Mouse (Mus musculus) lung, postnatal 0 days (tissue): ENCODE data around the gene Inca1. TPM values are rescaled to one million over a fixed set of nuclear protein-coding genes. Genes with fewer than 3 reads are reported as not detected.

Experiments used
- ATAC-seq: fragments of 200-750 bp; cut with Nextera tagmentation; 2 replicates; pipeline ENCODE4 v1.8.0; 2017; ENCODE audit warnings: moderate library complexity
- DNase-seq: peaks from one replicate; pipeline ENCODE4 v3.0.0-alpha.2; 2016; ENCODE audit warnings: low spot score
- H3K27ac ChIP-seq: fragments of 300-500 bp; sonication (generic); 2 replicates; pipeline ENCODE4 v1.5.1; 2014; ENCODE audit warnings: antibody characterized with exemption, mild to moderate bottlenecking, low read length, mixed read lengths
- H3K27me3 ChIP-seq: fragments of 300-500 bp; sonication (generic); replicated peaks from 2 replicates; pipeline ENCODE4 v1.6.1; 2014; ENCODE audit warnings: low read length, mixed read lengths; ENCODE audit not compliant: insufficient read depth
- H3K36me3 ChIP-seq: fragments of 300-500 bp; sonication (generic); 2 replicates; pipeline ENCODE4 v1.6.1; 2014; ENCODE audit warnings: low read length, mixed read lengths; ENCODE audit not compliant: insufficient read depth
- H3K4me1 ChIP-seq: fragments of 300-500 bp; sonication (generic); 2 replicates; pipeline ENCODE4 v1.6.1; 2014; ENCODE audit warnings: antibody characterized with exemption, low read depth, low read length, mixed read lengths; ENCODE audit not compliant: insufficient read depth
- H3K4me2 ChIP-seq: fragments of 300-500 bp; sonication (generic); replicated peaks from 2 replicates; pipeline ENCODE4 v1.6.1; 2014; ENCODE audit warnings: low read depth, mild to moderate bottlenecking, low read length, moderate library complexity, mixed read lengths
- H3K4me3 ChIP-seq: fragments of 300-500 bp; sonication (generic); 2 replicates; pipeline ENCODE4 v1.5.1; 2014; ENCODE audit warnings: low read depth, low read length
- H3K9ac ChIP-seq: fragments of 300-500 bp; sonication (generic); replicated peaks from 2 replicates; pipeline ENCODE4 v1.6.1; 2014; ENCODE audit warnings: low read depth, mild to moderate bottlenecking
- H3K9me3 ChIP-seq: fragments of 300-500 bp; sonication (generic); 2 replicates; pipeline ENCODE4 v1.6.1; 2016; ENCODE audit warnings: low read length, mixed read lengths
- CTCF ChIP-seq: IDR thresholded peaks from 2 replicates; pipeline ENCODE4 v1.5.1; 2016; ENCODE audit warnings: antibody characterized with exemption, mild to moderate bottlenecking
- EP300 ChIP-seq: IDR thresholded peaks from 2 replicates; pipeline ENCODE4 v1.6.1; 2016; ENCODE audit warnings: antibody characterized with exemption, mild to moderate bottlenecking, control low read depth
- WGBS: fragments of 180-500 bp; shearing (Covaris S2); extraction: QIAGEN DNeasy Blood & Tissue Kit; methylation state at CpG from one replicate; pipeline ENCODE4 v1.1.7; 2014; 5-methylcytosine and 5-hydroxymethylcytosine counted together
- microRNA-seq: library from miRNA; unstranded; fragments of <30 nt; microRNA quantifications from one replicate; pipeline ENCODE4, GENCODE M21; 2016
- polyA plus RNA-seq: library from polyadenylated mRNA; unstranded; fragments of >200 nt; fragmentation: Nextera tagmentation; extraction: Ambion mirVana; gene quantifications from 2 replicates; pipeline ENCODE4 v1.2.1, GENCODE M21; 2015

Inca1 gene
- polyA plus RNA-seq, 1 experiment from 2014 or later, result 2.4 TPM

DNA sequence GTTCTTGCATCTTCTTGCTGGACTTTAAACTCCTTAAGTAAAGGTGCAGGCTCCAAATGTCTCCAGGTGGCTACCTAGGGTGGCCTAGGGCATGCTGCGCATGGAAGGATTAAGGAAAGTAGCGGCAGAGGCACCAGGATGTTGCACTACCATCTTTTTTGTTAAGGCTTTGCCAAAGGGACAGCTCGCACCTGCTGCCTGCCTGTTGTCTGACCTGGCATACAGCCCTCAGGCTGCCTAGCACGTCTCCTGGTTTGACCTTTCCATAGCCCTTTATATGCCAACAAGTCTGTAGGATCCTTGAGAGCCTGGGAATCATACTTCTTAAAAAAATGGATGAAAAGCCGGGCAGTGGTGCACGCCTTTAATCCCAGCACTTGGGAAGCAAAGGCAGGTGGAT, 56.9 kb downstream of the Inca1 start:
- Histone ChIP-seq H3K27ac (no peak overlapping the region), H3K27me3 (no peaks in the 10 kb centered on the region), H3K9me3 (no peaks in the 10 kb centered on the region), H3K4me2 (no peak overlapping the region), H3K36me3 (peaks cover 16% of the 10 kb centered on the region; the same call in 1 of the 2 replicates), H3K9ac (no peak overlapping the region), H3K4me3 (no peak overlapping the region), H3K4me1 (peaks cover 16% of the 10 kb centered on the region; the same call in 1 of the 2 replicates)
- 90% methylated on average over 6 of the region's 6 CpGs for WGBS
- ATAC-seq (no peak), DNase-seq (no peak)
- TF ChIP-seq EP300 (no peak), CTCF (no peak)

DNA sequence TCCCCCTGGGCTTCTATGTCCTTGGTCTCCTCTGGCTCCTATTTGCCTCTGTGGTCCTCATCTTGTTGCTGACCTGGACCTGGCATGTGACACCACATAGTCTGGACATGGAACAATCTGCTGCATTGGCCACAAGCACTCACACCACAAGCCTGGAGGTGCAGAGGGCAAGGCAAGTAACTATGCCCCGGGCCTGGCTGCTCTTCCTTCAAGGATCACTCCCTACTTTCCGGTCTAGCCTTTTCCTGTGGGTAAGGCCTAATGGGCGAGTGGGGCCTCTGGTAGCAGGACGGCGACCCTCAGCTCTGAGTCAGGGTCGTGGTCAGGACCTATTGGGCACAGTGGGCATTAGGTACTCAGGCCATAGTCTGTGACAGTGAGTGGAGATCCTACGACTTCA, 58.7 kb downstream of the Inca1 start:
- Histone ChIP-seq H3K36me3 (peaks cover 16% of the 10 kb centered on the region; the same call in 1 of the 2 replicates), H3K27me3 (no peaks in the 10 kb centered on the region), H3K4me2 (no peak overlapping the region), H3K9ac (no peak overlapping the region), H3K9me3 (no peaks in the 10 kb centered on the region), H3K4me3 (no peak overlapping the region), H3K27ac (no peak overlapping the region), H3K4me1 (peaks cover 13% of the 10 kb centered on the region; the same call in 1 of the 2 replicates)
- DNase-seq (no peak), ATAC-seq (no peak)
- 74% methylated on average over 7 of the region's 7 CpGs for WGBS
- TF ChIP-seq CTCF (no peak), EP300 (no peak)

DNA sequence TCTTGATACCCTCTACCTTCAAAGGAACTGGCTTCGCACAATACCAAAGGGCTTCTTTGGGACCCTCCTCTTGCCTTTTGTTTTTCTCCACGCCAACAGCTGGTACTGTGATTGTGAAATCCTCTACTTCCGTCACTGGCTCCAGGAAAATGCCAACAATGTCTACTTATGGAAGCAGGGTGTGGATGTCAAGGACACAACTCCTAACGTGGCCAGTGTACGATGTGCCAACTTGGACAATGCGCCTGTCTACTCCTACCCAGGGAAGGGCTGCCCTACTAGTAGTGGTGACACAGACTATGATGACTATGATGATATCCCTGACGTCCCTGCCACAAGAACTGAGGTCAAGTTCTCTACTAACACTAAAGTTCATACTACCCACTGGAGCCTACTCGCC, 60.0 kb downstream of the Inca1 start:
- H3K27me3 ChIP-seq, result no peaks in the 10 kb centered on the region
- H3K4me2 ChIP-seq, result no peak overlapping the region
- peak; percentile 74 for ATAC-seq
- peaks cover 11% of the 10 kb centered on the region; the same call in 1 of the 2 replicates for H3K36me3 ChIP-seq
- no peaks in the 10 kb centered on the region for H3K9me3 ChIP-seq
- TF ChIP-seq EP300 (peak; percentile 33; the same call in 1 of the 2 replicates), CTCF (no peak)
- peak; percentile 65 for DNase-seq
- no peak overlapping the region; the same call in 1 of the 2 replicates for H3K27ac ChIP-seq
- no peak overlapping the region for H3K9ac ChIP-seq
- WGBS, result 50% methylated on average over 8 of the region's 8 CpGs
- no peak overlapping the region for H3K4me3 ChIP-seq
- peaks cover 7% of the 10 kb centered on the region; the same call in 1 of the 2 replicates for H3K4me1 ChIP-seq

DNA sequence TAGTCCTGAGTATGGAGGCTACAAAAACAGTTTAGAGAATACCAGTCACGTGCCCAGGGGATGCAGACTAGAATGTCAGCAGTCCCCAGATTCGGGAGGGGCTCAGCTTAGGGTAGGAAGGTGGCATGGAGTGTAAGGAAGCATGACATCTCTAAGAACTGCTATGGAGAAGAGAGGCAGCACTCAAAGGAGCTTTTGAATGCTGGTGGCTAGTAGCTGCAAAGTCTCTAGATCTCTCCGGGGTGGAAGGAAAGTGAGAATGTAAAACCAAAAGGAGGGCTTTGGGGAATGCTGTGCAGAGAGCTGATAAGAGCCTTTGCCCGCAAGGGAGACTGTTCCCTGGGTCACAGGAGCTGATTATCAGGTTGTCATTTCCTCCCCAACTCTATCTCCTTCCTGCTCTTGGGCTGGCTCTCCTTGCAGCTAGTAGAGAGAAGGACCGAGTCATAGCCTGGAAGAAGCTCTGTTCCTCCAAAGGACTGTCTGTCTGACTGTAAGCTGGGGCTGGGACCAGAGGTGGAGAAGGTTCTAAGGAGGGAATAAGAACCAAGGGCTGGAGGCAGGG, 61.2 kb downstream of the Inca1 start, which contains the start of gene Gp1ba:
Gene Gp1ba (plus strand): TSS at position 409 of the 565 bp plus-strand sequence.
- no peaks in the 10 kb centered on the region for H3K9me3 ChIP-seq
- H3K36me3 ChIP-seq, result 0 out of 2 replicates have a peak, but pooled peaks cover 4% of the 10 kb centered on the region
- no peak within 1 kb of the TSS for H3K4me3 ChIP-seq
- no peak within 1 kb of the TSS for H3K4me2 ChIP-seq
- no peak for TF ChIP-seq CTCF
- TF ChIP-seq EP300, result no peak
- WGBS, result 19% methylated on average over 5 of the region's 5 CpGs
- no peak for DNase-seq
- no peak within 1 kb of the TSS for H3K27ac ChIP-seq
- no peak for ATAC-seq
- H3K27me3 ChIP-seq, result no peaks in the 10 kb centered on the region
- peaks cover 7% of the 10 kb centered on the region; the same call in 1 of the 2 replicates for H3K4me1 ChIP-seq
- no peak within 1 kb of the TSS for H3K9ac ChIP-seq

Small RNA genes within 50 kb of the gene (microRNA-seq; reads per million reads assigned to microRNA genes)
- gene Mir6925, result not detected

Other genes starting within 250 kb of the Inca1 start
- gene Med11, start 248.2 kb downstream of the Inca1 start, polyA plus RNA-seq, result 37.3 and 37.9 TPM in 2 replicates
- gene Zmynd15, start 240.7 kb downstream of the Inca1 start, polyA plus RNA-seq, result 1.0 and 1.4 TPM in 2 replicates
- 45.1 and 52.3 TPM in 2 replicates for gene Cxcl16, start 240.2 kb downstream of the Inca1 start, polyA plus RNA-seq
- gene Tm4sf5, start 194.9 kb downstream of the Inca1 start, polyA plus RNA-seq, result 2.6 and 3.8 TPM in 2 replicates
- 0.43 and 0.68 TPM in 2 replicates for gene Vmo1, start 185.5 kb downstream of the Inca1 start, polyA plus RNA-seq
- 0.64 and 0.86 TPM in 2 replicates for gene Gltpd2, start 181.0 kb downstream of the Inca1 start, polyA plus RNA-seq
- 451 and 505 TPM in 2 replicates for gene Psmb6, start 174.8 kb downstream of the Inca1 start, polyA plus RNA-seq
- not detected in 2 replicates for gene Gm40193, start 167.2 kb downstream of the Inca1 start, polyA plus RNA-seq
- gene Pld2, start 160.1 kb downstream of the Inca1 start, polyA plus RNA-seq, result 10.8 and 13.5 TPM in 2 replicates
- 7.4 and 7.6 TPM in 2 replicates for gene Mink1, start 137.3 kb downstream of the Inca1 start, polyA plus RNA-seq
- not detected in 2 replicates for gene 4930544D05Rik, start 84.3 kb downstream of the Inca1 start, polyA plus RNA-seq
- not detected in 2 replicates for gene Chrne, start 80.9 kb downstream of the Inca1 start, polyA plus RNA-seq
- 0.55 and 0.66 TPM in 2 replicates for gene Gp1ba, start 61.0 kb downstream of the Inca1 start, polyA plus RNA-seq
- gene Rnf167, start 52.9 kb downstream of the Inca1 start, polyA plus RNA-seq, result 112 and 119 TPM in 2 replicates
- gene Slc25a11, start 52.7 kb downstream of the Inca1 start, polyA plus RNA-seq, result 118 and 121 TPM in 2 replicates
- gene Pfn1, start 45.5 kb downstream of the Inca1 start, polyA plus RNA-seq, result 1,176 and 1,206 TPM in 2 replicates
- 20.8 and 23.1 TPM in 2 replicates for gene Eno3, start 43.0 kb downstream of the Inca1 start, polyA plus RNA-seq
- 84.6 and 95.5 TPM in 2 replicates for gene Spag7, start 30.7 kb downstream of the Inca1 start, polyA plus RNA-seq
- 8.7 and 9.9 TPM in 2 replicates for gene Camta2, start 12.1 kb downstream of the Inca1 start, polyA plus RNA-seq
- 4.8 and 5.3 TPM in 2 replicates for gene Kif1c, start 393 bp upstream of the Inca1 start, polyA plus RNA-seq
- 3.5 and 3.6 TPM in 2 replicates for gene Zfp3, start 64.1 kb upstream of the Inca1 start, polyA plus RNA-seq
- 0.96 and 2.1 TPM in 2 replicates for gene Scimp, start 112.4 kb upstream of the Inca1 start, polyA plus RNA-seq
- 35.3 and 35.6 TPM in 2 replicates for gene Rabep1, start 144.6 kb upstream of the Inca1 start, polyA plus RNA-seq